Mouse (Mus musculus) CH12.LX (cell line): Measurements from ENCODE around the gene Klhl8. TPM values are rescaled to one million over a fixed set of nuclear protein-coding genes. Genes with fewer than 3 reads are reported as not detected.
A peak's percentile ranks its signal among the peaks of the same experiment; 100 is the strongest.

ENCODE experiments used
- DNase-seq: peaks from one replicate; pipeline ENCODE4 v3.0.0-alpha.2; 2013; ENCODE audit errors: extremely low read depth
- H3K27ac ChIP-seq: 2 replicates; pipeline ENCODE4 v1.5.1; 2012; ENCODE audit warnings: low read depth, mild to moderate bottlenecking, control low read depth, moderate library complexity; ENCODE audit not compliant: insufficient read depth
- H3K27me3 ChIP-seq: replicated peaks from 2 replicates; pipeline ENCODE3; 2012; ENCODE audit warnings: inconsistent platforms
- H3K36me3 ChIP-seq, 2 experiments: replicated peaks in 1 of 2; 2 replicates each; pipeline versions ENCODE3 to v1.6.1; 2012; ENCODE audit warnings: inconsistent platforms in 1 of 2, low read length in 1 of 2, mild to moderate bottlenecking in 1 of 2, mixed read lengths in 1 of 2, moderate library complexity in 1 of 2; ENCODE audit not compliant: control insufficient read depth in 1 of 2, insufficient read depth in 1 of 2
- H3K4me1 ChIP-seq, 2 experiments: 2 replicates each; pipeline ENCODE4 v1.6.1; 2012; ENCODE audit warnings: inconsistent platforms in 1 of 2, moderate library complexity in 1 of 2; ENCODE audit not compliant: insufficient read depth in 2 of 2, control insufficient read depth in 1 of 2
- H3K4me2 ChIP-seq: 2 replicates; pipeline ENCODE4 v1.6.1; 2012; ENCODE audit warnings: low read depth, mild to moderate bottlenecking, control low read depth; ENCODE audit not compliant: poor library complexity, insufficient read depth, severe bottlenecking
- H3K4me3 ChIP-seq, 3 experiments: fragments of 150-350 bp in 1 of 3; sonication (generic) in 1 of 3; replicated peaks in 1 of 3; 2 replicates each; pipeline versions ENCODE3 to v1.5.1; 2011 to 2012; ENCODE audit warnings: low read depth in 2 of 3, low read length in 2 of 3, mild to moderate bottlenecking in 2 of 3, moderate library complexity in 2 of 3, control low read depth in 1 of 3, improper control_type of control experiment in 1 of 3, inconsistent platforms in 1 of 3, mixed read lengths in 1 of 3; ENCODE audit not compliant: poor library complexity in 1 of 3
- H3K79me2 ChIP-seq: replicated peaks from 2 replicates; pipeline ENCODE4 v1.6.1; 2012; ENCODE audit warnings: mild to moderate bottlenecking, moderate library complexity; ENCODE audit not compliant: control insufficient read depth, poor library complexity, insufficient read depth, severe bottlenecking; ENCODE audit errors: extremely low read depth
- H3K9ac ChIP-seq: 2 replicates; pipeline ENCODE4 v1.6.1; 2012; ENCODE audit warnings: low read depth, mild to moderate bottlenecking, control low read depth, moderate library complexity; ENCODE audit not compliant: insufficient read depth
- H3K9me3 ChIP-seq: replicated peaks from 2 replicates; pipeline ENCODE3; 2012; ENCODE audit warnings: low read length, inconsistent platforms, mixed read lengths
- BHLHE40 ChIP-seq: IDR thresholded peaks from 2 replicates; pipeline ENCODE4 v1.6.1; 2011; ENCODE audit warnings: mild to moderate bottlenecking, low read depth, low read length, improper control_type of control experiment
- CTCF ChIP-seq, 2 experiments: IDR thresholded peaks in 1 of 2; conservative IDR thresholded peaks in 1 of 2; 2 replicates each; pipeline ENCODE4 v1.5.1; 2011 to 2012; ENCODE audit warnings: low read depth in 2 of 2, low read length in 2 of 2, improper control_type of control experiment in 1 of 2, inconsistent platforms in 1 of 2, mild to moderate bottlenecking in 1 of 2, moderate library complexity in 1 of 2
- E2F4 ChIP-seq: IDR thresholded peaks from 2 replicates; pipeline ENCODE4 v1.6.1; 2011; ENCODE audit warnings: low read depth, low read length, improper control_type of control experiment; ENCODE audit not compliant: insufficient replicate concordance
- ELF1 ChIP-seq: IDR thresholded peaks from 2 replicates; pipeline ENCODE4 v1.6.1; 2014; ENCODE audit warnings: low read depth, mild to moderate bottlenecking, inconsistent platforms, low read length, improper control_type of control experiment
- EP300 ChIP-seq: IDR thresholded peaks from 2 replicates; pipeline ENCODE4 v1.6.1; 2011; ENCODE audit warnings: low read length, improper control_type of control experiment
- ETS1 ChIP-seq: conservative IDR thresholded peaks from 2 replicates; pipeline ENCODE4 v1.6.1; 2012; ENCODE audit warnings: low read depth, mild to moderate bottlenecking, inconsistent platforms, low read length, improper control_type of control experiment, moderate library complexity
- HCFC1 ChIP-seq: IDR thresholded peaks from 2 replicates; pipeline ENCODE4 v1.6.1; 2012; ENCODE audit warnings: low read depth, mild to moderate bottlenecking, inconsistent platforms, low read length, improper control_type of control experiment
- IRF4 ChIP-seq: IDR thresholded peaks from 2 replicates; pipeline ENCODE4 v1.6.1; 2014; ENCODE audit warnings: low read depth, mild to moderate bottlenecking, inconsistent platforms, low read length, improper control_type of control experiment
- JUND ChIP-seq: conservative IDR thresholded peaks from 2 replicates; pipeline ENCODE4 v1.6.1; 2011; ENCODE audit warnings: low read depth, low read length, improper control_type of control experiment
- KAT2A ChIP-seq: IDR thresholded peaks from 2 replicates; pipeline ENCODE4 v1.6.1; 2012; ENCODE audit warnings: low read length, improper control_type of control experiment, inconsistent platforms; ENCODE audit not compliant: insufficient replicate concordance
- MEF2A ChIP-seq: IDR thresholded peaks from 2 replicates; pipeline ENCODE4 v1.6.1; 2014; ENCODE audit warnings: low read depth, mild to moderate bottlenecking, inconsistent platforms, low read length, improper control_type of control experiment, borderline replicate concordance
- MXI1 ChIP-seq: IDR thresholded peaks from 2 replicates; pipeline ENCODE4 v1.6.1; 2011; ENCODE audit warnings: mild to moderate bottlenecking, low read depth, low read length, improper control_type of control experiment
- MYC ChIP-seq: IDR thresholded peaks from 2 replicates; pipeline ENCODE4 v1.6.1; 2011; ENCODE audit warnings: low read depth, mild to moderate bottlenecking, improper control_type of control experiment, low read length
- NELFE ChIP-seq: IDR thresholded peaks from 2 replicates; pipeline ENCODE4 v1.6.1; 2011; ENCODE audit warnings: low read depth, low read length, improper control_type of control experiment
- NRF1 ChIP-seq: IDR thresholded peaks from 2 replicates; pipeline ENCODE4 v1.6.1; 2014; ENCODE audit warnings: low read depth, mild to moderate bottlenecking, inconsistent platforms, low read length, improper control_type of control experiment, moderate library complexity
- PAX5 ChIP-seq: IDR thresholded peaks from 2 replicates; pipeline ENCODE4 v1.6.1; 2012; ENCODE audit warnings: low read length, inconsistent platforms, mixed read lengths
- POLR2AphosphoS2 ChIP-seq: IDR thresholded peaks from 2 replicates; pipeline ENCODE4 v1.6.1; 2011; ENCODE audit warnings: low read depth, low read length, improper control_type of control experiment
- RCOR1 ChIP-seq: conservative IDR thresholded peaks from 2 replicates; pipeline ENCODE4 v1.6.1; 2012; ENCODE audit warnings: low read depth, mild to moderate bottlenecking, inconsistent platforms, low read length, improper control_type of control experiment
- SIN3A ChIP-seq: IDR thresholded peaks from 2 replicates; pipeline ENCODE4 v1.6.1; 2012; ENCODE audit warnings: low read length, improper control_type of control experiment, inconsistent platforms
- SMC3 ChIP-seq: IDR thresholded peaks from 2 replicates; pipeline ENCODE4 v1.6.1; 2011; ENCODE audit warnings: low read depth, low read length, improper control_type of control experiment
- TBP ChIP-seq: conservative IDR thresholded peaks from 2 replicates; pipeline ENCODE4 v1.6.1; 2011; ENCODE audit warnings: low read depth, low read length, improper control_type of control experiment
- TCF12 ChIP-seq: IDR thresholded peaks from 2 replicates; pipeline ENCODE4 v1.6.1; 2014; ENCODE audit warnings: low read depth, mild to moderate bottlenecking, inconsistent platforms, low read length, improper control_type of control experiment
- UBTF ChIP-seq: IDR thresholded peaks from 2 replicates; pipeline ENCODE4 v1.6.1; 2012; ENCODE audit warnings: low read depth, mild to moderate bottlenecking, inconsistent platforms, low read length, improper control_type of control experiment, moderate library complexity
- USF2 ChIP-seq: conservative IDR thresholded peaks from 2 replicates; pipeline ENCODE4 v1.6.1; 2011; ENCODE audit warnings: low read depth, low read length, improper control_type of control experiment
- dilution Hi-C: fragments of 300-500 bp; cut with MboI; formaldehyde crosslinking; loops from 2 replicates; pipeline ENCODE4 v1.14.3; 2020; ENCODE audit warnings: low sequenced_read_pairs; ENCODE audit not compliant: extremely low pct_unique_long_range_greater_than_20kb, extremely low pct_ligation_motif_present
- in situ Hi-C: fragments of 300-500 bp; cut with MboI; formaldehyde crosslinking; loops from 3 replicates; pipeline ENCODE4 v1.14.3; 2019; ENCODE audit warnings: low sequenced_read_pairs, low pct_ligation_motif_present, low pct_unique_long_range_greater_than_20kb, mixed read lengths
- polyA plus RNA-seq: library from polyadenylated mRNA; unstranded; fragments of >175 nt; gene quantifications from 2 replicates; pipeline ENCODE4 v1.2.1, GENCODE M21; 2012; ENCODE audit warnings: low read depth; ENCODE audit not compliant: insufficient read length
- total RNA-seq, 2 experiments: library from RNA; depleted of rRNA; stranded (reverse); fragments of 300-350 nt in 1 of 2; fragments of >200 nt in 1 of 2; gene quantifications; 2 replicates each; pipeline ENCODE4 v1.2.3; 2012 to 2014

Gene Klhl8
- total and polyA plus RNA-seq, 3 experiments = 3.4 to 15.6 (median 5.4) TPM

- DNase-seq = no peak
- Histone ChIP-seq H3K36me3 (no peaks in the 10 kb centered on the region), H3K4me2 (peak overlapping the region; percentile 82; the same call in 1 of the 2 replicates), H3K79me2 (no peaks in the 10 kb centered on the region; the same call in 1 of the 2 replicates), H3K27me3 (peaks cover 5% of the 10 kb centered on the region), H3K4me1 (peaks cover 14 to 45% of the 10 kb centered on the region in 2 experiments), H3K27ac (no peak overlapping the region), H3K9me3 (no peaks in the 10 kb centered on the region), H3K4me3 (no peak overlapping the region), H3K9ac (no peak overlapping the region; the same call in 1 of the 2 replicates)
- dilution Hi-C loops = no loop called here
- TF ChIP-seq KAT2A (no peak), EP300 (no peak), HCFC1 (no peak), USF2 (no peak), SIN3A (no peak; the same call in 1 of the 2 replicates), NELFE (no peak), SMC3 (no peak), POLR2AphosphoS2 (no peak), TBP (no peak), E2F4 (no peak), CTCF (conservative IDR thresholded peaks at IDR 0.05 in 1 of 2, IDR thresholded peaks at IDR 0.05 in 1 of 2; ENCODE audit: low read depth in 2 of 2, low read length in 2 of 2) (no peak)
- in situ Hi-C loops = no loop called here
These were observed 496 bp upstream of the Klhl8 start for GRCm38 (mm10) chr5:103911555-103911954.

- no peaks in the 10 kb centered on the region; the same call in 1 of the 2 replicates for H3K79me2 ChIP-seq
- DNase-seq = no peak
- no peaks in the 10 kb centered on the region for H3K36me3 ChIP-seq
- H3K9me3 ChIP-seq = no peaks in the 10 kb centered on the region
- dilution Hi-C loops = no loop called here
- peaks cover 5% of the 10 kb centered on the region for H3K27me3 ChIP-seq
- no peak overlapping the region for H3K27ac ChIP-seq
- peak overlapping the region; percentile 91 for H3K9ac ChIP-seq
- TF ChIP-seq MXI1 (no peak), JUND (no peak), RCOR1 (no peak), NELFE (no peak), MYC (no peak), MEF2A (no peak), BHLHE40 (no peak), HCFC1 (no peak), ETS1 (no peak), PAX5 (no peak), CTCF (conservative IDR thresholded peaks at IDR 0.05 in 1 of 2, IDR thresholded peaks at IDR 0.05 in 1 of 2; ENCODE audit: low read depth in 2 of 2, low read length in 2 of 2) (no peak), EP300 (no peak), UBTF (no peak), IRF4 (no peak), ELF1 (no peak), SMC3 (no peak), NRF1 (no peak), TCF12 (no peak)
- TF ChIP-seq, all 38 proteins: peak for 0
- Histone ChIP-seq H3K4me2 (peak overlapping the region; percentile 46), H3K4me3 (peak overlapping the region; percentile 75 to 97 (median 81)), H3K4me1 (peaks cover 14 to 38% of the 10 kb centered on the region in 2 experiments)
- in situ Hi-C loops = no loop called here
These were observed 903 bp downstream of the Klhl8 start for GRCm38 (mm10) chr5:103910156-103910555.
